Comparison of ENCODE assay signal across 9 mouse cellular contexts in the genomic region with DNA sequence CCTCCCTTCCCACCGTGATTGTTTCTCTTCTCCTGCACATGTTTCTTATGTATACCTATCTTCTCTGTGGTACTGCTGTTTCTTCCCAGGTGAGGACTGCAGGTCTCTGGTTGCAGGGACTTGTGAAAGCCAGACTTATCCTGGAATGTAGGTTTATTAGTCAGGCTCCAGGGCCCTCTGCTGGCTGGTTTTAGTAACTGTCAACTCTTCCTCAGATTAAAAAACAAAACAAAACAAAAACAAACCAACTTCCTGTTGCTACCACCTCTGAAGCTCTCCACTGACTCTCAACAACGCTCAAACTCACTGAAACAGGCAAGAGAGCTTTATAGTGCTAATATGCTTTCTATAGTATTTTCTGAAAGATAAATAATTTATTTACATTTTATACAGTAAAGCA.
A peak's percentile ranks its signal among the peaks of the same experiment; 100 is the strongest.
DNase-seq lines count a peak whose midpoint lies in the region; ATAC-seq and TF ChIP-seq lines count a peak whose summit lies in the region.
"Had no signal": no experiment of that assay in that cellular context is flagged by ENCODE, and none has a peak within 500 bp of the region (broad histone marks: within the 10 kb centered on the region; RNA-seq: fewer than 3 reads in every experiment).

No protein-coding gene starts in this region.

- WGBS in forebrain, postnatal 0 days, result 79% methylated on average over 2 of the region's 2 CpGs
- WGBS in forebrain, embryonic 13.5 days, result 76% methylated on average over 2 of the region's 2 CpGs
- WGBS in midbrain, embryonic 14.5 days, result 83% methylated on average over 2 of the region's 2 CpGs
- 86% methylated on average over 2 of the region's 2 CpGs for WGBS in midbrain, embryonic 10.5 days

- no peak for ATAC-seq in forebrain, postnatal 0 days
- ATAC-seq in forebrain, embryonic 13.5 days, result no peak
- ATAC-seq in midbrain, embryonic 14.5 days (ENCODE audit: low FRiP score, low TSS enrichment), result no peak
- peak; percentile 60 for ATAC-seq in erythroid progenitor cell, adult 5-6 weeks (replicated peaks; ENCODE audit: low FRiP score, poor library complexity, severe bottlenecking)
- ATAC-seq: forebrain, embryonic 15.5 days had no signal

- H3K36me3 ChIP-seq in forebrain, postnatal 0 days (ENCODE audit: insufficient read depth), result 0 out of 2 replicates have a peak, but pooled peaks cover 3% of the 10 kb centered on the region
- H3K36me3 ChIP-seq in forebrain, embryonic 13.5 days (ENCODE audit: poor library complexity, severe bottlenecking), result peaks cover 24% of the 10 kb centered on the region
- no peaks in the 10 kb centered on the region for H3K36me3 ChIP-seq in midbrain, embryonic 14.5 days (ENCODE audit: control insufficient read depth, insufficient read depth, low read length)
- peaks cover 36% of the 10 kb centered on the region for H3K36me3 ChIP-seq in midbrain, embryonic 10.5 days

- TF ChIP-seq CTCF in forebrain, postnatal 0 days (IDR thresholded peaks at IDR 0.05; ENCODE audit: low read depth), result peak; percentile 52

- H3K9me3 ChIP-seq in forebrain, postnatal 0 days (ENCODE audit: low read length), result no peaks in the 10 kb centered on the region
- H3K9me3 ChIP-seq in forebrain, embryonic 13.5 days (replicated peaks), result no peaks in the 10 kb centered on the region
- no peaks in the 10 kb centered on the region for H3K9me3 ChIP-seq in midbrain, embryonic 14.5 days (ENCODE audit: control insufficient read depth, low read length)
- H3K9me3 ChIP-seq in midbrain, embryonic 10.5 days (replicated peaks), result no peaks in the 10 kb centered on the region
- H3K9me3 ChIP-seq: forebrain, embryonic 15.5 days had no signal

- H3K4me2 ChIP-seq in forebrain, postnatal 0 days (ENCODE audit: low read depth), result no peak overlapping the region
- H3K4me2 ChIP-seq in forebrain, embryonic 13.5 days, result no peak overlapping the region
- no peak overlapping the region for H3K4me2 ChIP-seq in midbrain, embryonic 14.5 days (ENCODE audit: low read length)
- H3K4me2 ChIP-seq: forebrain, embryonic 15.5 days had no signal

- H3K27me3 ChIP-seq in forebrain, postnatal 0 days (ENCODE audit: insufficient read depth, low read length), result no peaks in the 10 kb centered on the region
- H3K27me3 ChIP-seq in forebrain, embryonic 13.5 days, result no peaks in the 10 kb centered on the region
- H3K27me3 ChIP-seq in midbrain, embryonic 14.5 days (ENCODE audit: control insufficient read depth, insufficient read depth, low read length), result no peaks in the 10 kb centered on the region
- H3K27me3 ChIP-seq in midbrain, embryonic 10.5 days (ENCODE audit: low read depth, poor library complexity, severe bottlenecking), result no peaks in the 10 kb centered on the region
- H3K27me3 ChIP-seq: forebrain, embryonic 15.5 days had no signal

- peak; percentile 40 for DNase-seq in forebrain, postnatal 0 days
- DNase-seq in midbrain, embryonic 14.5 days, result peak; percentile 62
- no peak for DNase-seq in midbrain, embryonic 10.5 days (ENCODE audit: low spot score)
- DNase-seq in thymus, postnatal 4 days, result peak; percentile 52
- no peak for DNase-seq in ovary, postnatal 36 days (ENCODE audit: low spot score)
- no peak for DNase-seq in right cerebral cortex, postnatal 14 days

- H3K4me3 ChIP-seq in forebrain, postnatal 0 days (ENCODE audit: low read depth, low read length), result no peak overlapping the region
- no peak overlapping the region for H3K4me3 ChIP-seq in forebrain, embryonic 13.5 days
- no peak overlapping the region for H3K4me3 ChIP-seq in midbrain, embryonic 14.5 days (replicated peaks; ENCODE audit: low read depth, low read length)
- H3K4me3 ChIP-seq in midbrain, embryonic 10.5 days, result no peak overlapping the region
- H3K4me3 ChIP-seq: forebrain, embryonic 15.5 days had no signal

- H3K27ac ChIP-seq in forebrain, postnatal 0 days (ENCODE audit: low read depth, low read length), result no peak overlapping the region
- H3K27ac ChIP-seq in forebrain, embryonic 13.5 days, result no peak overlapping the region
- H3K27ac ChIP-seq in midbrain, embryonic 14.5 days (replicated peaks; ENCODE audit: low read depth, low read length), result no peak overlapping the region
- H3K27ac ChIP-seq in midbrain, embryonic 10.5 days (replicated peaks), result no peak overlapping the region
- H3K27ac ChIP-seq: forebrain, embryonic 15.5 days had no signal

- no peaks in the 10 kb centered on the region for H3K4me1 ChIP-seq in forebrain, postnatal 0 days (ENCODE audit: insufficient read depth)
- H3K4me1 ChIP-seq in forebrain, embryonic 13.5 days, result peaks cover 8% of the 10 kb centered on the region
- peaks cover 12% of the 10 kb centered on the region for H3K4me1 ChIP-seq in midbrain, embryonic 14.5 days (ENCODE audit: control insufficient read depth, insufficient read depth, low read length)
- H3K4me1 ChIP-seq in midbrain, embryonic 10.5 days, result peaks cover 11% of the 10 kb centered on the region

- no peak overlapping the region for H3K9ac ChIP-seq in forebrain, postnatal 0 days
- no peak overlapping the region for H3K9ac ChIP-seq in forebrain, embryonic 13.5 days
- H3K9ac ChIP-seq in midbrain, embryonic 14.5 days (replicated peaks; ENCODE audit: low read length), result no peak overlapping the region
- H3K9ac ChIP-seq: forebrain, embryonic 15.5 days had no signal

Comparison
In these comparisons a context has a peak if more than half of its experiments do, and no peak if none do; other contexts are left out.
1. DNase-seq: peak in forebrain, postnatal 0 days (single experiment), midbrain, embryonic 14.5 days (single experiment) and thymus, postnatal 4 days (single experiment); none in midbrain, embryonic 10.5 days (single experiment), ovary, postnatal 36 days (single experiment) and right cerebral cortex, postnatal 14 days (single experiment).